Mouse (Mus musculus) heart, adult 11 months (tissue): ENCODE data around the gene Ttc30a1.

ENCODE experiments used
- DNase-seq: peaks from one replicate; pipeline ENCODE4 v3.0.0; 2022

Gene Ttc30a1

GRCm38 (mm10) chr2:75981440-75982081 lies at the start of gene Ttc30a1:
Gene Ttc30a1, minus strand, starts transcription at chr2:75981967.
- peak; percentile 97 for DNase-seq

GRCm38 (mm10) chr2:76030080-76030479 lies 48.3 kb upstream of the Ttc30a1 start:
- no peak for DNase-seq

- no peak for DNase-seq
These were observed 47.5 kb upstream of the Ttc30a1 start for GRCm38 (mm10) chr2:76029081-76029901.

- no peak for DNase-seq
These were observed 35.1 kb upstream of the Ttc30a1 start for GRCm38 (mm10) chr2:76016890-76017289.

- DNase-seq = no peak
These were observed 34.4 kb upstream of the Ttc30a1 start for GRCm38 (mm10) chr2:76016136-76016535.

- no peak for DNase-seq
These were observed 33.7 kb upstream of the Ttc30a1 start for GRCm38 (mm10) chr2:76015460-76015859.

GRCm38 (mm10) chr2:76014659-76015058 lies 32.9 kb upstream of the Ttc30a1 start:
- DNase-seq = no peak

GRCm38 (mm10) chr2:76006194-76006593 lies 24.4 kb upstream of the Ttc30a1 start:
- DNase-seq = no peak

GRCm38 (mm10) chr2:76002899-76003298 lies 21.1 kb upstream of the Ttc30a1 start:
- no peak for DNase-seq

- peak; percentile 91 for DNase-seq
These were observed 19.6 kb upstream of the Ttc30a1 start for GRCm38 (mm10) chr2:76001392-76001791.

GRCm38 (mm10) chr2:75999636-76000035 lies 17.9 kb upstream of the Ttc30a1 start:
- peak; percentile 90 for DNase-seq

GRCm38 (mm10) chr2:75998692-75999091 lies 16.9 kb upstream of the Ttc30a1 start:
- DNase-seq = peak; percentile 40

- DNase-seq = peak; percentile 81
These were observed 16.0 kb upstream of the Ttc30a1 start for GRCm38 (mm10) chr2:75997726-75998125.

- DNase-seq = peak; percentile 68
These were observed 13.1 kb upstream of the Ttc30a1 start for GRCm38 (mm10) chr2:75994841-75995240.

- peak; percentile 82 for DNase-seq
These were observed 9.9 kb upstream of the Ttc30a1 start for GRCm38 (mm10) chr2:75991581-75992205.

GRCm38 (mm10) chr2:75990885-75991539 lies 9.2 kb upstream of the Ttc30a1 start:
- DNase-seq = peak; percentile 96

- DNase-seq = peak; percentile 10
These were observed 7.9 kb upstream of the Ttc30a1 start for GRCm38 (mm10) chr2:75989694-75990093.

- DNase-seq = no peak
These were observed 7.1 kb upstream of the Ttc30a1 start for GRCm38 (mm10) chr2:75988779-75989363.

GRCm38 (mm10) chr2:75988378-75988777 lies 6.6 kb upstream of the Ttc30a1 start:
- peak; percentile 48 for DNase-seq

- peak; percentile 55 for DNase-seq
These were observed 6.0 kb upstream of the Ttc30a1 start for GRCm38 (mm10) chr2:75987739-75988138.

GRCm38 (mm10) chr2:75985124-75985523 lies 3.4 kb upstream of the Ttc30a1 start:
- DNase-seq = peak; percentile 94

- DNase-seq = peak; percentile 55
These were observed 2.1 kb upstream of the Ttc30a1 start for GRCm38 (mm10) chr2:75983847-75984246.

- peak; percentile 67 for DNase-seq
These were observed 1.3 kb upstream of the Ttc30a1 start for GRCm38 (mm10) chr2:75983091-75983490.
